Mouse (Mus musculus): ENCODE results near the gene 1700020D05Rik. TPM values are rescaled to one million over a fixed set of nuclear protein-coding genes. Genes with fewer than 3 reads are reported as not detected.
A peak's percentile ranks its signal among the peaks of the same experiment; 100 is the strongest.

1700020D05Rik gene
- polyA plus RNA-seq (2015; fragmentation: Nextera tagmentation; extraction: Ambion mirVana): 0.09 TPM in 1 of 2 replicates, not detected in the other

DNA sequence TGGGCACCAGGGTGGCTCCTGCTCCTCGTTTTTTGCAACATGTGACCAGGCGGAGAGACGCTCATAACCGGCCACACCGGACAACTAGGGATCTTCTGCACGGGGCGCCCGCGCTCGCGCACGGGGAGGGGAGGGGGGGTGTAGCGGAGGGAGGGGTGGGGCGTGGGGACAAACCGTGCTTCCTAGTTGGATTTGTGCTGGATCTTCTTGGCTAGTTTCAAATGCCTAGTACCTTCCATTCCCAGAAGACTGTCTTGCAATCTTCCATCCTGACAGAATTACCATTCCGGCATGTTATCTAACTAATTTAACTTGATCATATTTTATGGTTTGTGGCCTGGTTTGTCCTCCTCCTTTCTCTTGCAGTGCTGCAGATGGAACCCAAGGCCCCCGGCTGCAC is at the start of gene 1700020D05Rik:
Gene 1700020D05Rik, minus strand, starts transcription at position 101 of the 400 bp plus-strand sequence.
- no peak within 1 kb of the TSS for H3K27ac ChIP-seq
- no peaks in the 10 kb centered on the region for H3K27me3 ChIP-seq
- H3K9me3 ChIP-seq (replicated peaks): no peaks in the 10 kb centered on the region
- 67% methylated on average over 17 of the region's 17 CpGs for WGBS (ENCODE audit: insufficient replicate concordance)
- no peak within 1 kb of the TSS for H3K4me2 ChIP-seq
- peaks cover 6% of the 10 kb centered on the region for H3K36me3 ChIP-seq
- DNase-seq: no peak
- H3K4me1 ChIP-seq (replicated peaks): peaks cover under 1% of the 10 kb centered on the region
- H3K9ac ChIP-seq: no peak within 1 kb of the TSS
- no peak within 1 kb of the TSS for H3K4me3 ChIP-seq (replicated peaks)
- no peak for ATAC-seq (ENCODE audit: low read depth)

DNA sequence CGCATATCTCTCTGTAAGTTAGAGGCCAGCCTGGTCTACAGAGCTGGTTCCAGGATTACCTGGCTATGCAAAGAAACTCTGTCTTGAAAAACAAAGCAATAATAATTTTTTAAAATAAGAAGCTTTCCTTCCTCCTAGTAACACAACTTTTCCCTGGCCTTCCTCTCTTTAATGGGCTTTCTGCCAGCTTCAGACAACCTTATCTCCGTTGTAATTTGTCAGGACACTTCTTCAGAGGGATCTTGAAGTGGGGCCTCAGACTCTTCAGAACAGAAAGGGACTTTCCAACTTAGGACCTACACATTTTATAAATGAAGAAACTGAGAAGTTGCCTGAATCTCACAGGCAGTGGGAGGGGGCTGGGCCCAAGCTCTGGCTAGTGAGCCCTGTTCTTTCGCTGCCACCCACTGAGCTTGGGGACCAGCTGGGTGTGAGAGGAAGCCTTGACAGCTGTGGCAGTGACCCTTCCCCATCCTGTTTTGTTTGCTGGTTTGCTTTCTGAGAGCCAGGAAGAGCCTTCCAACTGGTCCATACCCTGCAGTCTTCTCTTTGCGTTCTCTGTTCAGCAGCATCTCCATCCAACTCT is 44.0 kb upstream of the 1700020D05Rik start:
- Histone ChIP-seq H3K4me2 (no peak overlapping the region), H3K9ac (no peak overlapping the region), H3K9me3 (replicated peaks) (no peaks in the 10 kb centered on the region), H3K4me3 (replicated peaks) (no peak overlapping the region), H3K27me3 (0 out of 2 replicates have a peak, but pooled peaks cover 5% of the 10 kb centered on the region), H3K27ac (no peak overlapping the region), H3K36me3 (no peaks in the 10 kb centered on the region), H3K4me1 (replicated peaks) (no peaks in the 10 kb centered on the region)
- whole genome bisulfite sequencing (ENCODE audit: insufficient replicate concordance): 62% methylated on average over 4 of the region's 4 CpGs
- no peak for DNase-seq
- ATAC-seq (ENCODE audit: low read depth): no peak

DNA sequence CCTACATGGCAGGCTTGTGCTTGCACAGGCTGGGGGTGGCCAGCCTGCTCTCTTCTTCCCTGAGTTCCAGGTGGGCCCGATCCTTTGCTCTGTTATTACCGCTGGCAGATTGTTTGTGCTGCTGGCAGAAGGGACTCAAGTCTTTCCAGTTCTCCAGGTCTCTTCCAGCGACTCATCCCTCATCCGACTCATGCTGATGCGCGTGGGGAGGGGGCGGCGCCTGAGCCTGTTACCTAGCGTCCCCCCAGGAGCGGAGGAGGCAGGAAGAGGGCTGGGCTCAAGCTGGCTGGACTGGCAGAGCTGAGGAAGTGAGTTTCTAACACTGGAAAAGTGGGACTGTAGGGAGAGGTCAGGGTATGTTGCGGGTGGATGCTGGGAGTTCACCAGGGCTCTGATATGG is 40.4 kb upstream of the 1700020D05Rik start:
- no peak overlapping the region for H3K4me2 ChIP-seq
- no peaks in the 10 kb centered on the region for H3K36me3 ChIP-seq
- ATAC-seq (ENCODE audit: low read depth) (no peak), DNase-seq (no peak)
- 0 out of 2 replicates have a peak, but pooled peaks cover 3% of the 10 kb centered on the region for H3K27me3 ChIP-seq
- no peaks in the 10 kb centered on the region for H3K4me1 ChIP-seq (replicated peaks)
- WGBS (ENCODE audit: insufficient replicate concordance): 61% methylated on average over 11 of the region's 11 CpGs
- H3K27ac ChIP-seq: no peak overlapping the region
- H3K9ac ChIP-seq: no peak overlapping the region
- H3K4me3 ChIP-seq (replicated peaks): no peak overlapping the region
- H3K9me3 ChIP-seq (replicated peaks): no peaks in the 10 kb centered on the region

DNA sequence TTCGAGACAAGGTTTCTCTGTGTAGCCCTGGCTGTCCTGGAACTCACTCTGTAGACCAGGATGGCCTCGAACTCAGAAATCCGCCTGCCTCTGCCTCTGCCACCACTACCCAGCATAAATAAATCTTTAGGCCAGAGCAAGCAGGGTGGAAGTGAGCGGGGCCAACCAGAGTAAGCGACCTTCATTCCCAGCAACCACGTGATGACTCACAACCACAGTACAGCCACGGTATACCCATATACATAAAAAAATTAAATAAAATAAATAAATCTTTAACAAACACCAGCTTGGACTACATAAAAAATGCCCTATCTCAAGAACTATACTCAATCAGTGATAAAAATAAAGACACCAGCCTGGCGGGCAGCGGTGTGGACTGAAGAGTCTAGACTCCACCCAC is 39.8 kb upstream of the 1700020D05Rik start:
- no peak overlapping the region for H3K4me2 ChIP-seq
- H3K36me3 ChIP-seq: no peaks in the 10 kb centered on the region
- H3K4me3 ChIP-seq (replicated peaks): no peak overlapping the region
- 0 out of 2 replicates have a peak, but pooled peaks cover 3% of the 10 kb centered on the region for H3K27me3 ChIP-seq
- no peak overlapping the region for H3K9ac ChIP-seq
- DNase-seq (no peak), ATAC-seq (ENCODE audit: low read depth) (no peak)
- H3K9me3 ChIP-seq (replicated peaks): no peaks in the 10 kb centered on the region
- no peaks in the 10 kb centered on the region for H3K4me1 ChIP-seq (replicated peaks)
- H3K27ac ChIP-seq: no peak overlapping the region
- 68% methylated on average over 9 of the region's 9 CpGs for WGBS (ENCODE audit: insufficient replicate concordance)

DNA sequence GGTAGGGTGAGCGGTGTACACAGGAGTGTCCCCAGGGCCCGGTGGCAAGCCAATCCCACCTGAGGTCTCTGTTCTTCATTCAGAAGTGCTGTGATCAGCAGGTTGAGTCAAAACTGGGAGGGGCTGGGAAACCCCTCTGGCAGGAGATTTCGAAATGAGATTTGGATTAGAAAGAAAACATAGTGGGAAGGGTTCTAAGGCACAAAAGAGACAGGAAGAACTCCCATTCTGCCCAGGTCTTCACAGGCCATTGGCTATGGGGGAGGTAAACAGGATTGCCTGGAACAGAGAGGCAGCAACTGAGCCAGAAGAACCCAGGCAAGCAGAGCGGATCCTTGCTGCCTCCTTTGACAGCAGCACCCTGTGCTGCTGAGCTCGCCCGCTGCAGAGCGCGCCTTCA is 35.2 kb upstream of the 1700020D05Rik start:
- no peak for DNase-seq
- Histone ChIP-seq H3K36me3 (no peaks in the 10 kb centered on the region), H3K27me3 (no peaks in the 10 kb centered on the region), H3K27ac (no peak overlapping the region), H3K4me3 (replicated peaks) (no peak overlapping the region), H3K4me2 (no peak overlapping the region), H3K9ac (no peak overlapping the region), H3K4me1 (replicated peaks) (no peaks in the 10 kb centered on the region), H3K9me3 (replicated peaks) (no peaks in the 10 kb centered on the region)
- no peak for ATAC-seq (ENCODE audit: low read depth)
- 75% methylated on average over 8 of the region's 8 CpGs for WGBS (ENCODE audit: insufficient replicate concordance)

DNA sequence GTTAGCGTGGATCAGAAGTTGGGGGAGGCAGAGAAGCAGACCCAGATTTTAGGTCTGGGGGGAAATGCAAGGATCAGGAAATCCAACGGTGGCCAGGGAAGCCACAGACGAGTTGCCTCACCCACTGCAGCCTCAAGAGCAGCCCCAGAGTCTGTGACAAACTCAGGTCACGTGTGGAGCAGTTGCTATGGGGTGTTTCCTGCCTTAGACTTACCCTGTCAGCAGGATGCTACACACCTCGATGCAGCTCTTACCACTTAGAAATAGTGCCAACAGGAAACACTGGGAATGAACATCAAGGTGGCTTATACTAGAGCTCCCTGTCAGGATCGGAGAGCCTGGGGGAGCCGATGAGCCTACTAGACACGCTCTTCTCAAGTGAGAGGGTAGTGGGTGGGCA is 28.9 kb upstream of the 1700020D05Rik start:
- H3K4me3 ChIP-seq (replicated peaks): no peak overlapping the region
- 52% methylated on average over 8 of the region's 8 CpGs for WGBS (ENCODE audit: insufficient replicate concordance)
- H3K9me3 ChIP-seq (replicated peaks): no peaks in the 10 kb centered on the region
- no peak overlapping the region for H3K9ac ChIP-seq
- H3K4me1 ChIP-seq (replicated peaks): peaks cover 7% of the 10 kb centered on the region
- H3K27ac ChIP-seq: no peak overlapping the region
- H3K4me2 ChIP-seq: no peak overlapping the region
- ATAC-seq (ENCODE audit: low read depth): no peak
- no peak for DNase-seq
- no peaks in the 10 kb centered on the region for H3K36me3 ChIP-seq
- peaks cover 12% of the 10 kb centered on the region; the same call in 1 of the 2 replicates for H3K27me3 ChIP-seq

DNA sequence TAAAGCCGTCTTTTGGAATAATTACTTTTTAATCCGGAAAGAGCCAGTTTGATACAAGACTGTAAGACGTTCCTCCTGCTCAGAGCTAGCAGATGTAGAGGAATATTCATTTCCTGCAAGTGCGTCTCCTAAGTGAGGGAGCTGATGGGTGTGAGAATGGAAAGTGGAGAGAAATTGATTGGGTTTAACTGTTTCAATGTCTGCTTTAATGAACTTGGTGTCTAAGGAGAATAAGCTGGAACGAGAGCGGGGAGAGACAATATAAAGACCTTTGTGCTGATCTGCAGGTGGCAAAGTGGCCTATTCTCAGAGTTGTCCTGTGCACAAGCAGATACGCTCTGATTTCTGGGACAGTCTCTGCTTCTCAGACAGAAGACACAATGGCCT is 26.5 kb upstream of the 1700020D05Rik start:
- no peak overlapping the region for H3K27ac ChIP-seq
- peaks cover 12% of the 10 kb centered on the region; the same call in 1 of the 2 replicates for H3K27me3 ChIP-seq
- H3K36me3 ChIP-seq: no peaks in the 10 kb centered on the region
- peaks cover 7% of the 10 kb centered on the region for H3K4me1 ChIP-seq (replicated peaks)
- ATAC-seq (ENCODE audit: low read depth): no peak
- 68% methylated on average over 7 of the region's 7 CpGs for WGBS (ENCODE audit: insufficient replicate concordance)
- no peak overlapping the region for H3K4me3 ChIP-seq (replicated peaks)
- no peak overlapping the region for H3K4me2 ChIP-seq
- H3K9ac ChIP-seq: no peak overlapping the region
- DNase-seq: no peak
- H3K9me3 ChIP-seq (replicated peaks): no peaks in the 10 kb centered on the region

DNA sequence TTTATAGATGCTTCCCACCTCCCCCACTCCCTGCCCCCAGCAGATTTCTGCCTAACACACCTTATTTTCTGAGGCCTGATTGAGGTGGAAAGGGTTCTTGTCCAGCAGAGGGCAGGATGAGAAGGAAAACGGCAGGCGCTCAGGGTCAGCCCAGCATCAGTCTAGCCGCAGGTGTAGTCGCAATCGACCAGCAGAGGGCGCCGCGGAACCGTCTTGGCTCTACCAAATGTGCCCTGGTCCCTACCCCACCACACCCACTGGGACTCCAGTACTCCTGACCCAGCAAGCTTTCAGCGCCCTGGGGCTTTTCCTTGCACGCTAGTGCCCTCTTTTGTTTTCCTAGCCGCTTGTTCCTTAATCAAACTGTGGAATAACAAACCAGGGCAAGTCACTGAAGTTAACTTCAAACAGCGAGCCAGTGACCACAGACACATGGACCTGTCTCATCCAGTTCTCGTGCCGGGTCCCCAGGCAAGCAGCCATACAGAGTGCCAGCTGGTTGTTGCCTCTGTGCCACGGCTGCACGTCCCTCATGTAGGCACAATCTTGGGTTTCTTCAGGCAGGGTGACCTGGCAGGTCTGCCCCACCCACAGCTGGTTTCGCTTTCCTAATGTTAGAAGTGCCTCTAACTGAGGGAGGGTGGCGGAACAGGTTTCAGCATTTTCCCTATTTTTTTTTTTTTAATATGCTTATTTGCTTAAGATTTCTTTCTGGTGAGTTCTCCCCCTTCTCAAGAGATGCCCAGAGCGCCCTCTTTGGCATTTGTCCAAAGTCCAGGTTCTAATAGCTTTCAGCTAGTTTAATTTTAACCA is 25.9 kb upstream of the 1700020D05Rik start:
- no peaks in the 10 kb centered on the region for H3K36me3 ChIP-seq
- no peaks in the 10 kb centered on the region for H3K9me3 ChIP-seq (replicated peaks)
- H3K4me3 ChIP-seq (replicated peaks): peak overlapping the region; percentile 18
- peak overlapping the region; percentile 51 for H3K4me2 ChIP-seq
- peak overlapping the region; percentile 14; the same call in 1 of the 2 replicates for H3K9ac ChIP-seq
- peak; percentile 86 for DNase-seq
- ATAC-seq (ENCODE audit: low read depth): peak; percentile 98
- no peak overlapping the region for H3K27ac ChIP-seq
- WGBS (ENCODE audit: insufficient replicate concordance): 23% methylated on average over 20 of the region's 20 CpGs
- peaks cover 12% of the 10 kb centered on the region; the same call in 1 of the 2 replicates for H3K27me3 ChIP-seq
- H3K4me1 ChIP-seq (replicated peaks): peaks cover 7% of the 10 kb centered on the region

DNA sequence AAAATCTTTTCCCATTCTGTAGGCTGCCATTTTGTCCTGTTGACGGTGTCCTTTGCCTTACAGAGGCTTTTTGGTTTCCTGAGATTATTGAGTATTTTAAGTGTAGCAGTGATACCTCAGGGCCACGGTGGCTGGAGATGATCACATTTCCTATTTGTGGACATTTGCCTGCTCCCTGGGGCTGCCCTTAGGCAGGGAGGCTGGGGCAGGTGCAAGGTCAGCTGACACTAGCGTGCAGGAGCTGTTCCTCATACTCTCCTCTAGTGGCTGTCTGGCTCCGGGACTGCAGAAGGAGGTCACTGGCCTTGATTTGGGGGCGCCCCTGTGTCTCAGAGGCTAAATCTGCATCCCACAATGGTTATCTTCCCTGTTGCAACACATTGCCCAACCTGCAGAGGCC is 21.6 kb upstream of the 1700020D05Rik start:
- H3K4me1 ChIP-seq (replicated peaks): peaks cover 7% of the 10 kb centered on the region
- H3K4me2 ChIP-seq: no peak overlapping the region
- no peak overlapping the region for H3K27ac ChIP-seq
- H3K4me3 ChIP-seq (replicated peaks): no peak overlapping the region
- H3K9ac ChIP-seq: no peak overlapping the region
- ATAC-seq (ENCODE audit: low read depth) (no peak), DNase-seq (no peak)
- H3K36me3 ChIP-seq: no peaks in the 10 kb centered on the region
- 67% methylated on average over 5 of the region's 5 CpGs for WGBS (ENCODE audit: insufficient replicate concordance)
- H3K9me3 ChIP-seq (replicated peaks): no peaks in the 10 kb centered on the region
- no peaks in the 10 kb centered on the region for H3K27me3 ChIP-seq

DNA sequence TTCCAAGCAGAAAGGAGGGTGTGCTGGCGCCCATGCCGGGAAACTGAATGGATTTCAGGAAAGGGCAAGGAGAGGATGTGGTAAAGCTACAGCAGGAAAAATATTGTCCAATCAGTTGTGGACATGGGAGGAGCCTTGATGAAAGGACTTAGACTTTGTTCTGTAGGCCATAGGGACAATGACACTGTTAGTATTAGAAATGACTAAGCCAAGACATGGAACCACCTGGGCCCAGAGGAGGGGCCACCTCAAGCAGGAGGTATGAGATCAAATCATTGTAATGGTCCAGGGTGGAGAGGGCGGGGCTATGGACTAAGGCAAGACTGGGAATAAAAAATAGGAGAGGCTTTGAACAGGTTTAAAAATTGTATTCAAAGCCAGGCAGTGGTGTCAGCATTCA is 15.1 kb upstream of the 1700020D05Rik start:
- H3K4me3 ChIP-seq (replicated peaks): no peak overlapping the region
- H3K4me2 ChIP-seq: no peak overlapping the region
- H3K27ac ChIP-seq: no peak overlapping the region
- H3K36me3 ChIP-seq: no peaks in the 10 kb centered on the region
- no peak for DNase-seq
- H3K9me3 ChIP-seq (replicated peaks): no peaks in the 10 kb centered on the region
- no peaks in the 10 kb centered on the region for H3K27me3 ChIP-seq
- no peaks in the 10 kb centered on the region for H3K4me1 ChIP-seq (replicated peaks)
- no peak overlapping the region for H3K9ac ChIP-seq
- WGBS (ENCODE audit: insufficient replicate concordance): 72% methylated on average over 3 of the region's 3 CpGs
- no peak for ATAC-seq (ENCODE audit: low read depth)

DNA sequence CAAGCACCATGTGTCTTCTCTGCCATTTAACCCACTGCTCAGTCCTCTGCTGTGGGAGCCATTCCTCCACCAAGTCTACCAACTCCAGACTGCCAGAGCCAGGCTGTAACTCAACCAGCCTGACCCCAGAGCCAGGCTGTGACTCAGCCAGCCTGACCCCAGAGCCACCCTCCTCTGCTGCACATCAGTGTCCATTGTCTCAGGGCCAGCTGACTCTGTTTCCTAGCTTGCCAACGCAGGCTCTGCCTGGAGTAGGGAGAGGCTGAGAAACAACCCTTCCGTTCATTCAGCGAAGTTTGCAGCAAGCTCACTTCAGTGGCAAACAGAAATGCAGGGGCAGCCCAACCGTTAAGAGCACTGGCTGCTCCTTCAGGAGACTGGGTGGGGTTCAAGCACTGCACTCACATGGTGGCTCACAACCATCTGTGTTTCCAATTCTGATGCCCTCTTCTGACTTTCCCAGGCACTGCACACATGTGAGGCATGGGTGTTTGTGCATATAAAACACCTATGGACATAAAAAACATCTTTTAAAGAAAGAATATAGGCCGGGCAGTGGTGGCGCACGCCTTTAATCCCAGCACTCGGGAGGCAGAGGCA is 13.4 kb upstream of the 1700020D05Rik start:
- no peak for ATAC-seq (ENCODE audit: low read depth)

More for the DNA sequence above, 13.4 kb upstream of the 1700020D05Rik start:
- H3K9me3 ChIP-seq (replicated peaks): no peaks in the 10 kb centered on the region
- H3K27me3 ChIP-seq: no peaks in the 10 kb centered on the region
- H3K9ac ChIP-seq: no peak overlapping the region
- H3K4me2 ChIP-seq: no peak overlapping the region
- no peak overlapping the region for H3K4me3 ChIP-seq (replicated peaks)
- no peak for DNase-seq
- WGBS (ENCODE audit: insufficient replicate concordance): 67% methylated on average over 8 of the region's 8 CpGs
- no peak overlapping the region for H3K27ac ChIP-seq
- H3K4me1 ChIP-seq (replicated peaks): peaks cover 11% of the 10 kb centered on the region
- no peaks in the 10 kb centered on the region for H3K36me3 ChIP-seq
